Mouse (Mus musculus): ENCODE measurements at regions not wholly inside any gene's neighbourhood (a gene's known extent, or its start where the extent isn't known, plus 50 kb on each side); places are given as distances from the start of the nearest gene placed in this dataset.

- DNase-seq (ENCODE audit: low read depth, low spot score): no peak
These were observed 590.7 kb upstream of the Acvr2a start for GRCm38 (mm10) chr2:48223084-48223799.

GRCm38 (mm10) chr2:48250174-48250573, 563.7 kb upstream of the Acvr2a start:
- DNase-seq (ENCODE audit: low read depth, low spot score): no peak

- no peak for DNase-seq (ENCODE audit: low read depth, low spot score)
These were observed 553.6 kb upstream of the Acvr2a start for GRCm38 (mm10) chr2:48260299-48260698.
